Mouse (Mus musculus) spleen, adult 2 months (tissue): ENCODE results near the gene Sorbs1. TPM values are rescaled to one million over a fixed set of nuclear protein-coding genes. Genes with fewer than 3 reads are reported as not detected.

Source experiments
- DNase-seq, 2 experiments: peaks; one replicate each; pipeline versions ENCODE4 v3.0.0 to v3.0.0-alpha.2; 2012 to 2021; ENCODE audit warnings: low spot score in 2 of 2, low read depth in 1 of 2
- H3K27ac ChIP-seq: fragments of 200-500 bp; 2 replicates; pipeline ENCODE4 v1.5.1; 2012; ENCODE audit warnings: low read length, inconsistent platforms; ENCODE audit not compliant: insufficient read depth
- H3K27me3 ChIP-seq: fragments of 200-500 bp; 2 replicates; pipeline ENCODE4 v1.6.1; 2012; ENCODE audit warnings: mild to moderate bottlenecking, moderate library complexity, low read length, inconsistent platforms; ENCODE audit not compliant: control insufficient read depth, insufficient read depth
- H3K36me3 ChIP-seq: fragments of 200-500 bp; 2 replicates; pipeline ENCODE4 v1.6.1; 2012; ENCODE audit warnings: mild to moderate bottlenecking, low read length, inconsistent platforms; ENCODE audit not compliant: control insufficient read depth, insufficient read depth
- H3K4me1 ChIP-seq: fragments of 200-500 bp; 2 replicates; pipeline ENCODE4 v1.6.1; 2011; ENCODE audit warnings: inconsistent platforms; ENCODE audit not compliant: control insufficient read depth, insufficient read depth, insufficient read length
- H3K4me3 ChIP-seq: fragments of 200-500 bp; 2 replicates; pipeline ENCODE4 v1.5.1; 2011; ENCODE audit warnings: mild to moderate bottlenecking, inconsistent platforms; ENCODE audit not compliant: insufficient read depth, insufficient read length; ENCODE audit errors: extremely low read depth
- CTCF ChIP-seq: fragments of 200-500 bp; IDR thresholded peaks from 2 replicates; pipeline ENCODE4 v1.5.1; 2011; ENCODE audit warnings: mild to moderate bottlenecking, inconsistent platforms; ENCODE audit not compliant: insufficient read depth, insufficient read length, insufficient replicate concordance; ENCODE audit errors: extremely low read depth
- POLR2A ChIP-seq: fragments of 200-500 bp; IDR thresholded peaks from 2 replicates; pipeline ENCODE4 v1.6.1; 2011; ENCODE audit warnings: low read depth, low read length, inconsistent platforms
- WGBS: fragments of 180-500 bp; shearing (Covaris S2); methylation state at CpG from one replicate; pipeline ENCODE4 v1.1.7; 2018; 5-methylcytosine and 5-hydroxymethylcytosine counted together
- polyA plus RNA-seq: library from polyadenylated mRNA; depleted of rRNA; stranded (reverse); fragments of >200 nt; gene quantifications from 2 replicates; pipeline ENCODE4 v1.2.3, GENCODE M21; 2012

The Sorbs1 gene
- polyA plus RNA-seq, 1 experiment = 6.4 TPM

DNA sequence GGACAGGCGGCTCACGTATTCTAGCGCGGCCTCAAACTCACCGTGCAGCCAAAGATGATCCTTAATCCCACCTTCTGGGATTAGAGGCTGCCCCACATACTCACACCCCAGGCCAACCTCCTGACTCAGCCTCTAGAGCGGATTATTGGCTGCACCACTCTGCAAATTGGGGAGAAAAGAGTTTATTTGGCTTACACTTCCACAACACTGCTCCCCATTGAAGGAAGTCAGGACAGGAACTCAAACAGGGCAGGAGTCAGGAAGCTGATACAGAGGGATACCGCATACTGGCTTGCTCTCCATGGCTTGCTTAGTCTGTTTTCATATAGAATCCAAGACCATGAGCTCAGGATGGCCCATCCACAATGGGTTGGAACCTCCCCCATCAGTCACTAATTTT lies 797 bp upstream of the Sorbs1 start:
- no peaks in the 10 kb centered on the region for H3K27me3 ChIP-seq
- H3K4me1 ChIP-seq = peaks cover 6% of the 10 kb centered on the region; the same call in 1 of the 2 replicates
- H3K4me3 ChIP-seq = no peak overlapping the region
- no peak for DNase-seq
- H3K36me3 ChIP-seq = no peaks in the 10 kb centered on the region
- WGBS = 91% methylated on average over 7 of the region's 7 CpGs
- TF ChIP-seq CTCF = no peak
- TF ChIP-seq POLR2A = no peak
- no peak overlapping the region for H3K27ac ChIP-seq

GRCm38 (mm10) chr19:40512500-40513421 lies 818 bp downstream of the Sorbs1 start:
- H3K27me3 ChIP-seq = no peaks in the 10 kb centered on the region
- peak overlapping the region; percentile 79 for H3K27ac ChIP-seq
- H3K36me3 ChIP-seq = no peaks in the 10 kb centered on the region
- peaks cover 6% of the 10 kb centered on the region; the same call in 1 of the 2 replicates for H3K4me1 ChIP-seq
- peak overlapping the region; percentile 68 for H3K4me3 ChIP-seq
- 7% methylated on average over 34 of the region's 34 CpGs for WGBS
- DNase-seq = peak in 1 of 2 experiments; percentile 44
- TF ChIP-seq CTCF = no peak
- no peak for TF ChIP-seq POLR2A

- no peak for TF ChIP-seq POLR2A
- no peak for TF ChIP-seq CTCF
- 48% methylated on average over 5 of the region's 5 CpGs for WGBS
- no peaks in the 10 kb centered on the region for H3K27me3 ChIP-seq
- no peak overlapping the region for H3K4me3 ChIP-seq
- no peak for DNase-seq
- no peaks in the 10 kb centered on the region for H3K36me3 ChIP-seq
- peaks cover 6% of the 10 kb centered on the region; the same call in 1 of the 2 replicates for H3K4me1 ChIP-seq
- H3K27ac ChIP-seq = no peak overlapping the region
Observed at GRCm38 (mm10) chr19:40511679-40512309, 1.8 kb downstream of the Sorbs1 start.

DNA sequence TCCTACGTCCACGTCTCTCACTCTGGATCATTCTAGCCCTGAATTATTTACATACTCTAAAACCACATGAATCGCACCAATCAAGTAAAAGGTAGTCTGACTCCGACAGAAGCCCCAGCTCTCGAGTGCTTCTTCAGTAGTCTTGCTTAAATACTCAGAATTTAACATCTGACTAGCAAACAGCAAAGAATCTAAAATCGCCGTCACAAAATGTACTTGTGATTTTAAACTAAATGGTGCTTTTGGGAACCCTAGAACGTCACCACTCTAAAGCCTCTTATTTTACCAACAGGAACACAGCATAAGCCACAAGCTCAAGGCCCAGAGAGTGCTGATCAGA lies 2.5 kb downstream of the Sorbs1 start:
- DNase-seq = no peak
- Histone ChIP-seq H3K4me1 (peaks cover 6% of the 10 kb centered on the region; the same call in 1 of the 2 replicates), H3K4me3 (no peak overlapping the region), H3K36me3 (no peaks in the 10 kb centered on the region), H3K27me3 (no peaks in the 10 kb centered on the region), H3K27ac (no peak overlapping the region)
- TF ChIP-seq POLR2A (no peak), CTCF (no peak)
- 86% methylated on average over 8 of the region's 8 CpGs for WGBS

- no peak for DNase-seq
- Histone ChIP-seq H3K36me3 (no peaks in the 10 kb centered on the region), H3K27me3 (no peaks in the 10 kb centered on the region), H3K4me3 (no peak overlapping the region), H3K27ac (no peak overlapping the region), H3K4me1 (peaks cover 6% of the 10 kb centered on the region; the same call in 1 of the 2 replicates)
- no peak for TF ChIP-seq POLR2A
- no peak for TF ChIP-seq CTCF
- 87% methylated on average over 13 of the region's 13 CpGs for WGBS
Observed at GRCm38 (mm10) chr19:40510387-40511099, 3.0 kb downstream of the Sorbs1 start.

- Histone ChIP-seq H3K36me3 (no peaks in the 10 kb centered on the region), H3K27me3 (no peaks in the 10 kb centered on the region), H3K27ac (no peak overlapping the region), H3K4me3 (no peak overlapping the region), H3K4me1 (peaks cover 6% of the 10 kb centered on the region; the same call in 1 of the 2 replicates)
- WGBS = 79% methylated on average over 2 of the region's 2 CpGs
- TF ChIP-seq CTCF = no peak
- TF ChIP-seq POLR2A = no peak
- DNase-seq = no peak
Observed at GRCm38 (mm10) chr19:40509274-40509673, 4.3 kb downstream of the Sorbs1 start.
